Mouse (Mus musculus) neutrophil, adult 5-6 weeks (primary cell): Measurements from ENCODE around the gene Prpf40b. TPM values are rescaled to one million over a fixed set of nuclear protein-coding genes. Genes with fewer than 3 reads are reported as not detected.

Source experiments
- ATAC-seq: fragments of 151-379, 151-347 bp; 2 replicates; pipeline ENCODE4 v1.8.0; 2017; ENCODE audit warnings: mild to moderate bottlenecking, moderate TSS enrichment; ENCODE audit not compliant: insufficient number of reproducible peaks, poor library complexity, low FRiP score, severe bottlenecking; ENCODE audit errors: extremely low read depth
- total RNA-seq: library from RNA; stranded (forward); fragments of 200-1000 nt; gene quantifications from 2 replicates; pipeline ENCODE4 v1.2.3, GENCODE M21; 2017

Gene Prpf40b
- total RNA-seq, 1 experiment from 2014 or later = 13.2 TPM

DNA sequence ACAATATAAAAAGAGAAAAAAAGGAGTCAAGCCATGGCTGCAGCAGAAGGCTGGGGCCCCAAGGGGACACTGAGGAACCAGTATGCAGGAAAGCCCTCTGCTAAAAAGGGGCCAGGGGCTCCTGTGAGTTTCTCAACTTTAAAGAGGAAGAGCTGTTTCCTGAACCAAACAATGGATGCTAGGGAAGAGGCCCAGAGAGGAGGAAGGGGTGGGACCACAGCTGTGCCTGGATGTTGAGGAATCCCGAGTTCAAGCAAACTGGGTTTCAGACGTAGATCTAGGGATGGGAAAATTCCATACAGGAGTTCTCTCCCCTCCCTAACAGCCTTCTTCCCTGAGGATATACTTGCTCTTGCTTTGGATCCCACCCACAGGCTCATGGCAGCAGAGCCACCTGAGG lies 31.5 kb downstream of the Prpf40b start:
- ATAC-seq = no peak

DNA sequence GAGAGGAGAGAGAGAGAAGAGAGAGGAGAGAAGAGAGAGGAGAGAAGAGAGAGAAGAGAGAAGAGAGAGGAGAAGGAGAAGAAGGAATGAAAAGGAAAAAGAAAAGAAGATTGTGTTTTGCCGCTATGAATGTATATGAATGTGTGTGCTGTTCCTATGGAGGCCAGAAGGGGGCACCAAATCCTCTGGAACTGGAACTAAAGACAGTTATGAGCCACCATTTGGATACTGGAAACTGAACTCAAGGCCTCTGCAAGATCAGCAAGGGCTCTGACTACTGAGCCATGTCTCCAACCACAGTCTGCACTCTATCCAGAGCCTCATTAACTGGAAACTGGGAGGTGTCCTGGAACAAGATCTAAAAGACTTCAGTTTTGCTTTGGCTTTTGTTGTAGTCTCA lies 32.1 kb downstream of the Prpf40b start:
- ATAC-seq = peak; percentile 70

DNA sequence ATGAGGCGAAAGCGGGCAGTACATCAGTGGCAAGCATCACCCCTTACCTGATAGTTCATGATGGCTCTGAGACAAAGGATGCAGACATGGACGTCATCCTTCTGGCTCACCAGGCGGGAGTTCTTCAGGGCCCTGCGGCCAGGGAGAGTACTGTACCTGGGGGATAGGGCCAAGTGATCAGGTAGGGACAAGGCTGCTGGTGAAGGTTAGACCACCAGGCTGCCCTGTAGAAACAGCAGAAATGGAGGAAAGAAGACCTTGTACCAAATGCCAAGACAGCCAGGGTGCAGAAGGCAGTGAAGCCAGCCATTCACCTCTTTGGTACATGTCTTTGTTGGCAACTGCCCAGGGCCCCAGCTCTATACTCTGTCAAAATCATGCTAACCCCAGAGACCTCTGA lies 33.1 kb downstream of the Prpf40b start:
- ATAC-seq = no peak

DNA sequence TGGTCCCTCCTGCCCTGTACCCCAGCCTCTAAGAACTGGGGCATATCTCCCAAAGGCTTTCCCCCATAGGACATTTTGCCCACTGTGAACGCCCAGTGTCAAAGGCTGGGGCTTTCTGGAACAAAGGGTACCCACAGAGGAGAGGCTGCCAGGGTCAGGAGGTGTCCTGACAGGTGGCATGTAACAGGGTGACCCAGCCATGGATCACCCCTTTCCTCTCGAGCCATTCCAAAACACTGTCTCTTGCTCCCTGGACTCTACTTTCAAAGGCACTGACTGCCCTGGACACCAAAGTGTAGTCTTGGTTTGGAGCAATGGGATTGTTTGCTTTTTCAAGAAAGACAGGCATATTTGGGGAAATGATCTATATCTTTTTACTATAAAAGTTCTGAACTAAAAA lies 35.4 kb downstream of the Prpf40b start:
- no peak for ATAC-seq

DNA sequence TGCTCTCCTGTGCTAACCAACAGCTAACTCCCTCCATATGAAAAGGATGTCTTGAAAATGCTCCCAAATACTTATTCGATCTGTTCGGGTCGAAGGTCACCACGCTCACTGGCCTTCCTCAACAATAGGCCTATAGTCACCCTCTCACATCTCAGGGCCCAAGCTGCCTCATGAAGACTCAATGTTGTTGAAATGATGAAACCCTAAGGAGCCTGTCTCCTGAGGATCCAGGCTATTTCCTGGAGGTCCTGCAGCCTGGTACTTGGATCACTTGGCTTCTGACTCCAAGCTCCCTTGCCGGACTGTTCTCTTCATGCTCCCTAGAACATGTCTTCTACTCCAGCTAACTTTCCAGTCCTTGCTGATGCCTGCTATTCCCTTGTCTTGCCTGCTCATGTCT lies 36.5 kb downstream of the Prpf40b start:
- no peak for ATAC-seq

DNA sequence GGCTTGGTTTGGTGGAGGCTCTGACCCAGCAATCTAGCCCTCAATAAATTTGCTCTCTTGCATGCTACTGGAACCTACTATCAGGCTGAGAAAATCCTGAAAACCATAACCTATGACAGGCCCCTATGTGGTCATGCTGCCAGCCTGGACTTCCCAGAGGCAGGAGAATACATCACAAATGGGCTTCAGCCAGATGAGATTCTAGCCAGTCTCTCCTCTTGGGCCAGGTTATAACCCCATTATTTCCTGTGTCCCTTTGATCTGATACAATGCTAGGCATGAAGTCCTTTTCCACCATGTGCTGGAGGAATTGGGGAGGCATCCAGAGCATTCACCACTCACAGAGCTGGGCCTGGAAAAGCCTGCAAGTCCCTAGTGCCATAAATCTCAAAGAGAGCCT lies 37.2 kb downstream of the Prpf40b start:
- ATAC-seq = no peak

DNA sequence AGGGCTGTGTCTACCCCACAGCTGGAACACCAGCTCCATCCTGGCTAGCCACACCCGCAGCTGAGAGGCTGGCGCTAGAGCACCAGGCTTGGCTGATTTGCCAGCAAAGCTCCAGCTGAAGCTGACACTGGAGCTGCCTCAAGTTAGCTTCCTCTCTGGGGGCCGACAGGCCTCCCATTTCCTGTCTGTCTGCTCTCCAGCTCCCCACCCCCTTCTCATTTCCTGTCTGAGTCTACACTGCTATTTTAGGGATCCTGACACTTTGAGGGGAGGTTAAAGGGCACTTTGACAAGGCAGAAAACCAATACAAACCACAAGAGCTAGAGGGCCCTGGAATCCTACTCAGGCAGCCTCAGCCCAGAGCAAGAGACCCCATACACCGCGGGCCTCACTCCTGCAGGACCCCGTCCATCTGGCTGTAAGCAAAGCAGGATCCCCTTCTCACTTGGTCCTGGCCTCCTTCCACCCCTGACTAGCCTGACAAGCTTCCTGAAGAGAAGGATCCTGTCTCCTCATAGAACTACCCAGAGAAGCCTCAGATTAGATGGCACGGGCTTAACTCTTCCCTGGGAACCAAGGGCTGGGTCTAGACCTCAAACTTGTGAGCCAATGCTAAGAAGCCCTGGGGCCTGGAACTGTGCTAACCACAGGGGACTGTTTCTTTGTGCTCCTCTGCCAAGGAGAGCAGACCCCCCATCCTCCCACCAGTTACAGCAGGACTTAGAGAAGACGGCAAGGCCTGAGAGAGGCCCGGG lies 38.2 kb downstream of the Prpf40b start:
- ATAC-seq = peak; percentile 56

DNA sequence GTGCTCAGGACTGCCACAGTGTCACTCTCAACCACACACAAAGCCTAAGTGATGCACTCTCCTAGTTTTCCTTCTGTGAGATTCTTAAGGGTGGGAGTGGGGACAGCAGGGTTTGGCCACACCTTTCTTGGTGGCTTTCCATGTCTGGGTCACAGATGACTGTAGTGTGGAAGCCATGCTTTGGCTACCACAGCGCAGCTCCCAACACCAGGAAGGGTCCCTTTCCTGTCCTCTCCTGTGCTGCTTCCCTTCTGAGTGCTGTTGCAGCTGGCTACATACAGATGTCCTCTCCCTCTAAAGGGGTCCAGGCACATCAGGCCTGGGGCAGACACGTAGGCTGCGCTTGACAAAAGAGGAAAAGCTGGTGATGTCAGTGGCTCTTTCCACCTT lies 38.8 kb downstream of the Prpf40b start:
- ATAC-seq = no peak

DNA sequence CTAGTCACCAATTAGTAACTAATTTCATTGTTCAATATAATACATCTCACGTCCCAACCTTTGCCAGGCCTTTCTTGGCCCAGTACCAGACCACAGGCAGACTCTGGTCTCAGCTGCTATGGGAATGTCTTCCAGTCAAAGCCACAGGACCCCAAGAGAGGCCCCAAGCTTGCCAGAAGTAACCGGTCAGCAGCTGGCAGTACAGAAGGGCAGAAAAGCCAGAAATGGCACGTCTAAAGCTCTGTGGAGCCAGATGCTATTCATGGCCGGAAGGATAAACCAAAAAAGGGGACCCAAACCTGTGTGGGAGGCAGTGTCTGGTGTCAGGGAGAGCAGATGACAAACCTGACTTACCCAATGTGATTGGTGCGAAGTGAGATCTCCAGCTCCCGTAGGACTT lies 39.6 kb downstream of the Prpf40b start:
- ATAC-seq = no peak

DNA sequence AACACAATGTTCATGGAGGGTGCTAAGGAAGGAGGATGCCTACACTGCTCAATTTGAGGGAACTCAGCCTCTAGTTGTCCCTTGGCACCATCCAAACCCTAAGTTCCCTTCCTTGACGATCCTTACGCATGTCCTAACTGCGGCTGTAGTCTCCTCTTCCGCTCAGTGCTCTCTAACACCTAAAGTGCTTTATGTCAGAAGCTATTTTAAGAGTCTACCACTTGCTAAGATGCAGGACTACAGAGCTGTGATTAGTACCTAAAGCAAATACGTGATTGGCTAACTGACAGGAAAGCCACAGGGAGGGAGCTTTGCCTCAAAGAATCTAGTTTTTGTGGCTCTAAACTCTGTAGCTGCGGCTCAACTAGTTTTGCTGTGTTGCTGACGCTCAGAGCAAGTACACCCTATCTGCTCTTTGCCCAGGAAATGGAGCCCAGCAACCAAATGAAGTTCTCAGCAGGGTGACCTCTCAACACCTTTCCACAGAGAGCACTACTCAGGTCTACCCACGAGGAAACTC lies 41.0 kb downstream of the Prpf40b start:
- ATAC-seq = no peak

DNA sequence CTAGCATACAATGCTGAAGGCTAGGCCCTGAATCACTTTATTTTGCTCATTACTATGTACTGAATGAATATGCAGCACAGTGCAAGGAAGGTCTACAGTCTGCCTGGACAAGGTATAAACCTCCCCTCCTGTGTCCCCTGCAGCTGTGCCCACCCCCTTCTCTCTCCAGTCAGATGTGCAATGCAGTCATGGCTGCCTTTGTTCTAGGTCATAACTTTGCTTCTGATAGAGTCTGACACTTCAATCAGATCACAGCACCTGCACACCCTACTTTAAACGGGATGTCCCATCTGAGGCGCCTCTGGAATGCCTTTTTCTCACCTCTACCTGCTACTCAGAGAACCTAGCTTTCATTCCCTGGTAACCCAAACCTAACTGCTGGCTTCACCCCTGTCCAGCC lies 44.0 kb downstream of the Prpf40b start:
- no peak for ATAC-seq

DNA sequence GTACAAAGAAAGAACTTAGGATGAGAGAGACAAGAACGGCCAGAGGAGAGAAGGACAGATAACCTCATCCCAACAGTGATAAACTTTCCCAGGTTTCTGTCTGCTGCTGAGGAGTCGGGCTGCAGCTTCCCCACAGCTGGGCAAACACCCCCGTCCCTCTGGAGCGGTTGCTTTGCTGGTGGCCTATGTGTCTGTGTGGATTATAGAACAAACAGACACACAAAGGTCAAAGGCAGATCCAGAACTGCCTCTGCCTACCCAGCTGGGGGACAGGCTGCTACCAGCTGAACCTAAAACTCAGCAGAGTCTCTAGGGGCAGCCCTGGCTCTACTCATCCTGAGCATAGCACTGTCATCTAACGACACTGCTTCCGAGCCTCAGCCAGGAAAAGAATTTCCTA lies 44.8 kb downstream of the Prpf40b start:
- ATAC-seq = no peak

DNA sequence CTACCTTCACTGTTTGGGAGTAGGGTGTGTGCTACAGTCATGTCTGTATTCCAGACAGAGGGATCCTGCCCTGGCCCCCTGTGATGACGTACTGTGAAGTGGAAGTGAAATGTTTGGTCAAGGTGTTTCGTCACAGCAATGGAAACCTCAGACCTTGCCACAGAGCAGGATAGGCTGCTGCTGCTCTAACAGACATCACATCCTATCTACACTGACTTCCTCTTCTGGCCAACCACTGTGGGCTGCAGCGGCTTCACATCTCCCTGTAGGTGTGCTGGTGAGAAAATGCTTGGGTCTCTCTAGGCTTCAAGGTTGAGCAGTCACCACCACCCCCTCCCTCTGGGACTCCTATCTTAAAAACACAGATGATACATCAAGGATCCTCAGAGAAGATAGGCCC lies 46.2 kb downstream of the Prpf40b start:
- peak; percentile 94 for ATAC-seq

DNA sequence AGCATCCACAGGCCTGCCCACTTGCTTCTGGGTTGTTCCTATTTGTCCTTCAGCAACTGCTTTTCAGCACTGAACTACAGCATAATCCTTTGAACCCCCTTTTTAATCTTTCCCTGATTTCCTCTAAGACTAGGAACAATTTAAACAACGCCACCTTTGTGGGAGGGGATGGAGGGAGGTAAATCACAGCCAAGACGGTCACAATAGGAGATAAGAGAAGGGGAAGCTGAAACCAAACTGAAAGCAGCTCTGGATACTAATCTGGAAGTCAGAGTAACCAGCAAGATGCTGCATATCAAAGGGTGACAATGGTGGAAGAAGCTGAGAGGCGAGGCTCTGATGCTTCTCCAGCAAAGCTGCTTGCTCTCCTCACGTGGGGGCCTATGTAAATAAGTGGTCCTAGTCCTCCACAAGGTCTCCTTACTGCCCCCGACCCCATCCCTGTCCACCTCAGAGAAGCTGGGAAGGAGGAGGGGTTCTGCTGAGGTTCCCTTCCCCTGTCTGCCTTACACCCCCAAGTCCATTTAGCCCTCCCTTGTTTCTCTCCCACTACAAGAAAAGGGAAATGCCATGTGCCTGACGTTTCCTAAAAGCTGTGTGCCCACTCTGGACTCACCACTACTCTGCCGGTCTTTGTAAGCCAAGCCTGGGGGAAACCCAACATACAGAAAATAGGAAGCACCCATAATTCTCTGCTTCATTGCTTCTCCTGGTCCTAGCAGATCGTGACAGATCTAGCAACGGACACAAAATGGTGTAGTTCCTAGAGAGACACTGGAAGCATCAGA lies 47.5 kb downstream of the Prpf40b start:
- ATAC-seq = no peak

DNA sequence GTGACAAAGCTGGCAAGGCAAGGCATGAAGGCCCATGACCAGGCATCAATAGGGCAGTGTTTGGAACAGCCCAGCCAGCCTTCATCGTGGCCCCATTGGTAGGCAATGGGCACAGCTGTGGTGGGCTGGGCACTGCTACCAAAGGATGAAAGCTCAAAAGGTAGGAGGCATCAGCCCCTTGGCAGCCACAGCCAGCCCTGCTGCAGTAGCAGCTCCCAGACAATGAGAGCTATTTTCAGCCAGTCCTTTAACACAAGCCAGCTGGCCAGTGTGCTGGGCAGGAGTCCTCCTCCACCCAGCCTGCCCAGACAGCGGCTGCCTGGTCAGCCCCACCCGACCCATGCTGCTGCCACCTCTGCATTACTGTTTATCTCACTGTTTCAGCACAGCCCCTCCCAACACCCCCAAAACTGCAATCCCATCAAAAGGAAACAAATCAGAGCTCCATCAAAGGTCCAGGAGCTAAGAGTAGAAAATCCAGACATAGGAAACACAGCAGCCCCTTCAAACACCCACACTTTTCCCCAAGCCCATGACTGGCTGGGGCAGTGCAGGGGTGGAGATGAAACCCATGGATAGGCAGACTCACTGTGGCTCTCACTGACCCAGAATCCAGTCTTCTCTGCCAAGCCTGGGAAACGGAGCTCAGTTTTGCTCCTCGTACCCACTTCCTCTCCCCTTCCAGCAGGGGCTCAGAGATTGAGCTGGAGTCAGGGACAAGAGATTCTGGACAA lies 48.7 kb downstream of the Prpf40b start:
- no peak for ATAC-seq

DNA sequence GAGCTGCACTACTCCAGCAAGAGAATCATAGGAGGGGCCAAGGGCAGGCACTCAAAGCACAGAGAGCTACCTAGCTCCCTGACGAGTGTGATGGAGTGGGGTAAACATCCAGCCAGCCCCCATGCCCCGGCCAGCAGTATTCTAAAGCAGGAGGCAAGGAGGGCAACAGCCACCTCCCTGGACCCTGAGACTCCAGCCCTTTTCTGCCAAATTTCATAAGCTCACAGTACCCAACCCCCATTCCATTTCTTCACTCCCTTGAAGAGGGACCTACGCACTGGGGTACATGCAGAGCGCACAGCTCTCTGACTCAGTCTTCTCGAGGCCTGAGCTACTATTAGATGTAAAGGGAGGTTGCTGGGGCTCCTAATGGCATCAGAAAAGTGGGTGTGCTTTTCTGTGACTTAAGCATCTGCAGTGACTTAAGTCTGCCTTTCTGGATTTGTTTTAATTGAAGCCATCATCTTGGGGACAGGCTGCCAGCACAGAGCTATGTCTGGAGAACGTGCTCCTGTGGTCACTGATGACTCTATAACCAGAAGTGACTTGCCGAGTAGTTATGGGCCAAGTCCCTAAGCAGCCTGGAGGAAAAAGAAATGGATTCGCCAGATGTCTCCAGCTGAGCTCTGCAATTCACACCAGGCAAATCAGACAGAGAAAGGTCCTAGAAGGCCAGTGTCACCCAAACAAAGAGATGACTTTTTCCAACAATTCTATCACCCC lies 49.4 kb downstream of the Prpf40b start:
- ATAC-seq = no peak

DNA sequence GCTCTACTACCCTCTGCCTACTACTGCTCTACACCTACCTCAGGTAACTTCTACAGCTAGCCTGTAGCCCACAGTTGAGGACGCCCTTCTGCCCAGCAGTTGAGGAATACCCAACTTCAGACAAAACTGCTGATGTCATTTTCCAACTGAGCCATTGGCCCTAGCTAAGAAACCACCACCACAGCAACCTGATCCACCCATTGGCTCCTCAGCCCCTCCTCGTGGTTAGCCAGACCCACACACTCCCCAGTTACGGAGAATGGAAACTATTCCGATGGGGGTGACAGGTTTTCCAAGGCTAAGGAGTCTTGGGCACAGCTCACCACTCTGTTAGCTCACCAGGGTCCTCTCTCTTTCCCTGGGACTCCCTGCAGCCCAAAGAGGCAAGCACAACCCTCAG lies 50.1 kb downstream of the Prpf40b start:
- no peak for ATAC-seq

DNA sequence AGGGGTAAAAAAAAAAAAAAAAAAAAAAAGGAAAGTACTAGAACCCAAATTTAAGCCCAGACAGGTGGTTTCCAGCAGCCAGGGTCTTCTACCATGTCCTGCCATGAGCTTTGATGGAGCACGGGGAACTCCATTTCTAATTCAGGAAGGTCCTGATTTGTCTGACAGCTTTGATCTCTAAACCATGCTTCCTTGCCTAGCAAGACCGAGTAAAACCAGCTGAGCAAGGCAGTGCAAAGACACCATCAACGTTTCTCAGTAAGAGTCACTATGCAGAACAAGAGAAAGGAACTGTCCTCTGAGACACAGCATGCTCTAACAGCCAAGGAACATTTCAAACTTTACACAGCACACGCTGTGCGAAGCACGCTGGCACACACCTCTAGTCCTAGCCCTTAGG lies 56.7 kb downstream of the Prpf40b start:
- ATAC-seq = no peak

DNA sequence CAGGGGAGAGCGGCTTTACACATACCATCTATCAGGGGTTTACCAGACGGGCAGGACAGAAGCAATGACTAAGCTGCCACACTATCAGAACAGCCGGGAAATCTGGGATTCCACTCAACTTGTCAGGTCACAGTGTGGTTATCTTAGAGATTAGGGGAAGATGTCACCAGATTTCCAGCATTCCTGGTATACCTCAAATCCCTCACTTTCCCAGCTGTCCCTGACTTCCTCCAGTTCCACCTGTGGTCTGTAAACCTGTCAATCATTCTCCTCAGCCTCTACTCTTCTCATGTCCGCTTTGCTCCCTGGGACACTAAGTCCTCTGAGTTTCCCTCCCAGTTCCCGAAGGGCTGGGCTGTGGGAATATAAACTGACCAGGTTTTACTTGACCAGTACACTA lies 57.4 kb downstream of the Prpf40b start:
- no peak for ATAC-seq
